Mouse (Mus musculus) spleen, adult 2 months (tissue): ENCODE data around the gene Edn3. TPM values are rescaled to one million over a fixed set of nuclear protein-coding genes. Genes with fewer than 3 reads are reported as not detected.

ENCODE experiments used
- DNase-seq, 2 experiments: peaks; one replicate each; pipeline versions ENCODE4 v3.0.0 to v3.0.0-alpha.2; 2012 to 2021; ENCODE audit warnings: low spot score in 2 of 2, low read depth in 1 of 2
- H3K27ac ChIP-seq: fragments of 200-500 bp; 2 replicates; pipeline ENCODE4 v1.5.1; 2012; ENCODE audit warnings: low read length, inconsistent platforms; ENCODE audit not compliant: insufficient read depth
- H3K27me3 ChIP-seq: fragments of 200-500 bp; 2 replicates; pipeline ENCODE4 v1.6.1; 2012; ENCODE audit warnings: mild to moderate bottlenecking, moderate library complexity, low read length, inconsistent platforms; ENCODE audit not compliant: control insufficient read depth, insufficient read depth
- H3K36me3 ChIP-seq: fragments of 200-500 bp; 2 replicates; pipeline ENCODE4 v1.6.1; 2012; ENCODE audit warnings: mild to moderate bottlenecking, low read length, inconsistent platforms; ENCODE audit not compliant: control insufficient read depth, insufficient read depth
- H3K4me1 ChIP-seq: fragments of 200-500 bp; 2 replicates; pipeline ENCODE4 v1.6.1; 2011; ENCODE audit warnings: inconsistent platforms; ENCODE audit not compliant: control insufficient read depth, insufficient read depth, insufficient read length
- H3K4me3 ChIP-seq: fragments of 200-500 bp; 2 replicates; pipeline ENCODE4 v1.5.1; 2011; ENCODE audit warnings: mild to moderate bottlenecking, inconsistent platforms; ENCODE audit not compliant: insufficient read depth, insufficient read length; ENCODE audit errors: extremely low read depth
- CTCF ChIP-seq: fragments of 200-500 bp; IDR thresholded peaks from 2 replicates; pipeline ENCODE4 v1.5.1; 2011; ENCODE audit warnings: mild to moderate bottlenecking, inconsistent platforms; ENCODE audit not compliant: insufficient read depth, insufficient read length, insufficient replicate concordance; ENCODE audit errors: extremely low read depth
- POLR2A ChIP-seq: fragments of 200-500 bp; IDR thresholded peaks from 2 replicates; pipeline ENCODE4 v1.6.1; 2011; ENCODE audit warnings: low read depth, low read length, inconsistent platforms
- WGBS: fragments of 180-500 bp; shearing (Covaris S2); methylation state at CpG from one replicate; pipeline ENCODE4 v1.1.7; 2018; 5-methylcytosine and 5-hydroxymethylcytosine counted together
- polyA plus RNA-seq: library from polyadenylated mRNA; depleted of rRNA; stranded (reverse); fragments of >200 nt; gene quantifications from 2 replicates; pipeline ENCODE4 v1.2.3, GENCODE M21; 2012; rRNA removed

The Edn3 gene
- 2.7 and 3.8 TPM in 2 replicates for polyA plus RNA-seq

- no peak for TF ChIP-seq CTCF
- TF ChIP-seq POLR2A, result no peak
- 0 out of 2 replicates have a peak, but pooled peaks cover 5% of the 10 kb centered on the region for H3K27me3 ChIP-seq
- H3K36me3 ChIP-seq, result no peaks in the 10 kb centered on the region
- peak in 1 of 2 experiments; percentile 3 for DNase-seq
- peak within 1 kb of the TSS; percentile 22; the same call in 1 of the 2 replicates for H3K4me3 ChIP-seq
- WGBS, result 3% methylated on average over 45 of the region's 48 CpGs
- H3K27ac ChIP-seq, result no peak within 1 kb of the TSS; the same call in 1 of the 2 replicates
- H3K4me1 ChIP-seq, result peaks cover 2% of the 10 kb centered on the region; the same call in 1 of the 2 replicates
These were observed at the start of gene Edn3 for GRCm38 (mm10) chr2:174760479-174761121. Gene Edn3, plus strand, starts transcription at chr2:174760619.

- 92% methylated on average over 1 of the region's 1 CpGs for WGBS
- no peaks in the 10 kb centered on the region for H3K27me3 ChIP-seq
- H3K27ac ChIP-seq, result no peak overlapping the region
- no peak overlapping the region for H3K4me3 ChIP-seq
- TF ChIP-seq POLR2A (no peak), CTCF (no peak)
- no peaks in the 10 kb centered on the region for H3K4me1 ChIP-seq
- DNase-seq, result no peak
- no peaks in the 10 kb centered on the region; the same call in 1 of the 2 replicates for H3K36me3 ChIP-seq
These were observed 48.4 kb upstream of the Edn3 start for GRCm38 (mm10) chr2:174712043-174712442.

DNA sequence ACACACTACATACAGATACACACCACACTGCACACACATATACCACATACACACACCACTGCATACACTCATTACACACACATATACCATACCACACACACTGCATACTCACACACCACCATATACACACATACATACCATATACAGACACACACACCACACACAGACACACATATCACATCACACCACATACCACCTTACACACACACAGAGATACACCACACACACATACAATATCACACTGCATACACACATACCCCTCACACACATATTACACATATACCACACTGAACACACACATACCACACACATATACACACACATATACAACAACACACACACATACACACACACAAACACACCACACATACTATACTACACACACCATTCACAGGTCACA is 44.5 kb upstream of the Edn3 start:
- DNase-seq, result no peak
- Histone ChIP-seq H3K27me3 (no peaks in the 10 kb centered on the region), H3K36me3 (no peaks in the 10 kb centered on the region), H3K27ac (no peak overlapping the region), H3K4me3 (no peak overlapping the region), H3K4me1 (no peaks in the 10 kb centered on the region)
- TF ChIP-seq POLR2A (no peak), CTCF (no peak)

DNA sequence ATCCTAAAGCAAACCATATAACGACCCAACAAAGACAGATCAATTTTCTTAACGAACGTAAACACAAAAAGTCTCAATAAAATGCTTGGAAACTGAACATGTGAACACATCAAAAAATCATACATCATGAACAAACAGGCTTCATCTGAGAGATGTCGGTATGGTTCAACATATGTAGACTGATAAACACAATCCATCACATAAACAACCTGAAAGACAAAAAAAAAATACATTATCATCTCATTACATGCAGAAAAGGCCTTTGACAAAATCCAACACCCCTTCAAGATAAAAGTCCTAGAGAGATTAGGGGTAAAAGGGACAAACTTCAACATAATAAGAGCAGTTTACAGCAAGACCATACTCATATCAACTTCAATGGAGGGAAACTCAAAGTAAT is 42.6 kb upstream of the Edn3 start:
- Histone ChIP-seq H3K4me1 (no peaks in the 10 kb centered on the region), H3K36me3 (no peaks in the 10 kb centered on the region), H3K27ac (no peak overlapping the region), H3K4me3 (no peak overlapping the region), H3K27me3 (no peaks in the 10 kb centered on the region)
- TF ChIP-seq CTCF (no peak), POLR2A (no peak)
- no peak for DNase-seq
- 90% methylated on average over 4 of the region's 4 CpGs for WGBS

DNA sequence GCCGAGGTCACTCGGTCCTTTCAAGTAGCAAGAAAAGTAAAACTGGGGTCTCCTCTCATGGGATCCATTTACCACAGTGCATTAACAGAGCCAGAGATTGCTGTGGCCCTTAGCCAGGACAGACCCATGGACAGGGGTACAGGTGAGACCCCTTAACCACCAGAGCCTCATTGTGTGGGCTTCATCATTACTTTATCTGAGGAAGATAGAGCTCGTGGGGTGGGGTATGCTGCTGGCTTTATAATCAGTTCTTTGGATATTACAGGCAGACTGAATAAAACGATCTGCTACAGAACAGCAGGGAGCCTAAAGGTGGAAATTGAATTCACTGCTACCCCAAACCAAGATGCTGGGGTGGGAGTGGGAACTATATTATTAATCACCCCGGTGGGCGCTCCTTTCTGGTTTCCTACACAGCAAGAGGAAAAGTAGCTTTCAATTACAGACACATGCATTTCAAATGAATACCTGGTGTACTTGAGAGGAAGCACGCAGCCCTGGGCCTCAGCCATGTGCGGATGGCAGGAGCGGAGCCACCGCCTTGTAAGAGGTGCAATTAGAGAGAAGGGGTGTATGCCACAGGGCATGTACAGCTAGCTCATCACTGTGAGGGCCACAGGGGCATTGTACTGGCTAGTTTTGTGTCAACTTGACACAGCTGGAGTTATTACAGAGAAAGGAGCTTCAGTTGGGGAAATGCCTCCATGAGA is 33.1 kb upstream of the Edn3 start:
- no peak overlapping the region for H3K27ac ChIP-seq
- 89% methylated on average over 10 of the region's 10 CpGs for WGBS
- no peaks in the 10 kb centered on the region for H3K4me1 ChIP-seq
- no peaks in the 10 kb centered on the region for H3K36me3 ChIP-seq
- DNase-seq, result no peak
- H3K4me3 ChIP-seq, result no peak overlapping the region
- no peaks in the 10 kb centered on the region for H3K27me3 ChIP-seq
- TF ChIP-seq POLR2A (no peak), CTCF (no peak)

DNA sequence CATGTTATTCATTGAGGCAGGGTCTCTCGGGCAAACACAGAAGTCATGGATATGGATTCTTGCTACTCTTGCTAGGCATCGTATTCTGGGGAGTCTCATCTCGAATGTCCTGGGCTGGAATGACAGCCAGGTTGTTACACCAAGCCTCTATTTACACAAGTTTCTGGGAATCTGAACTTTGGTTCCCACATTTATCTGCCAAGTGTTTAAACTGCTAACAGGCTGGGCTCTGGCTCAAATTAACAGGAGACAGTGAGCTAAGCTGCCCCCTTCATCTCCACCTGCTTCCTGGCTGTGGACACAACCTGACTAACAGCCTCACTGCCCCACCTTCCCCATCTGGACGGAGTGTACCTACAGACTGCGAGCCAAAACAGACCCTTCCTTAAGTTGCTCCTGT is 28.5 kb upstream of the Edn3 start:
- DNase-seq, result no peak
- no peaks in the 10 kb centered on the region for H3K36me3 ChIP-seq
- 88% methylated on average over 5 of the region's 5 CpGs for WGBS
- H3K4me1 ChIP-seq, result no peaks in the 10 kb centered on the region
- no peak overlapping the region for H3K27ac ChIP-seq
- H3K27me3 ChIP-seq, result no peaks in the 10 kb centered on the region
- no peak overlapping the region for H3K4me3 ChIP-seq
- TF ChIP-seq CTCF (no peak), POLR2A (no peak)

GRCm38 (mm10) chr2:174735270-174735669 is 25.1 kb upstream of the Edn3 start:
- 97% methylated on average over 1 of the region's 1 CpGs for WGBS

More at GRCm38 (mm10) chr2:174735270-174735669, 25.1 kb upstream of the Edn3 start:
- no peak overlapping the region for H3K27ac ChIP-seq
- H3K27me3 ChIP-seq, result no peaks in the 10 kb centered on the region
- TF ChIP-seq POLR2A, result no peak
- TF ChIP-seq CTCF, result no peak
- no peak overlapping the region for H3K4me3 ChIP-seq
- no peak for DNase-seq
- H3K4me1 ChIP-seq, result no peaks in the 10 kb centered on the region
- no peaks in the 10 kb centered on the region for H3K36me3 ChIP-seq
